11 mouse cellular contexts compared by ENCODE assay signal in the genomic region with DNA sequence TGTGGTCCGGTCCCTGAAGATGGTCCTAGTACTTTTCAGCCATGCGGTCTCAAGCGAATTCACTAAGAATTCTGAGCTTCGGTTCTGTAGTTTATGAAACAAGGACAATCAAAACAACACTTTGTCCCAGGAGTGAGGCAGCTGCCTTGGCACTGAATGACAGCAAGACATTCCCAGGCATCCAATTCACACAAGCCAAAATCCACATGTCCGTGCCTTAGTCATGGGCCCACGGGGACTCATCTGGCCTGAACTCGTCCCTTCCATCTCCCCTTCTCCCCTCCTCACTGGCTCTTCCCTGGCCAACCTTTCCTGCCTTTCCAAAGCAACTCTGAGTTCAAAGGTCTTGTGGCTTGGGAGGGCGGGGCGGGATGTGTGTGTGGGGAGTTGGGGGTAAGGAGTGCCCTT. TPM values are rescaled to one million over a fixed set of nuclear protein-coding genes. Genes with fewer than 3 reads are reported as not detected.
DNase-seq lines count a peak whose midpoint lies in the region; ATAC-seq lines count a peak whose summit lies in the region.
"Had no signal": no experiment of that assay in that cellular context is flagged by ENCODE, and none has a peak within 500 bp of the region (broad histone marks: within the 10 kb centered on the region; RNA-seq: fewer than 3 reads in every experiment).

No protein-coding gene starts in this region.

- ATAC-seq in forebrain, embryonic 14.5 days, result no peak
- no peak for ATAC-seq in forebrain, embryonic 11.5 days (replicated peaks; ENCODE audit: low FRiP score)
- ATAC-seq in intestine, embryonic 16.5 days, result no peak
- ATAC-seq in erythroblast, adult 5-6 weeks (replicated peaks; ENCODE audit: low FRiP score, poor library complexity, severe bottlenecking), result no peak

- peaks cover 6% of the 10 kb centered on the region for H3K4me1 ChIP-seq in forebrain, embryonic 14.5 days (ENCODE audit: control insufficient read depth, insufficient read depth, low read length)
- H3K4me1 ChIP-seq in forebrain, embryonic 11.5 days (replicated peaks; ENCODE audit: control insufficient read depth, insufficient read depth, low read length), result 0 out of 2 replicates have a peak, but pooled peaks cover 2% of the 10 kb centered on the region
- peaks cover 34% of the 10 kb centered on the region for H3K4me1 ChIP-seq in intestine, embryonic 16.5 days (ENCODE audit: control insufficient read depth, insufficient read depth, low read length)
- H3K4me1 ChIP-seq: midbrain, embryonic 15.5 days had no signal

- no peak for DNase-seq in forebrain, embryonic 14.5 days (ENCODE audit: low spot score)
- no peak for DNase-seq in forebrain, embryonic 11.5 days (ENCODE audit: low spot score)
- DNase-seq in 3134 (ENCODE audit: extremely low read depth, insufficient read length, low spot score), result peak; percentile 54
- peak; percentile 61 to 62 for DNase-seq in gastrocnemius, postnatal 36 days
- DNase-seq in T-cell, adult 2 months (ENCODE audit: low spot score), result no peak
- no peak for DNase-seq in adrenal gland, adult 18-20 months (ENCODE audit: low spot score in 2 of 2)
- DNase-seq: spleen, adult 18-20 months had no signal

- no peaks in the 10 kb centered on the region for H3K36me3 ChIP-seq in forebrain, embryonic 14.5 days (ENCODE audit: control insufficient read depth, insufficient read depth, low read length)
- H3K36me3 ChIP-seq in forebrain, embryonic 11.5 days (ENCODE audit: control insufficient read depth, insufficient read depth, low read length), result no peaks in the 10 kb centered on the region
- no peaks in the 10 kb centered on the region for H3K36me3 ChIP-seq in intestine, embryonic 16.5 days (ENCODE audit: control insufficient read depth, insufficient read depth, low read length)
- H3K36me3 ChIP-seq: midbrain, embryonic 15.5 days had no signal

- H3K27me3 ChIP-seq in forebrain, embryonic 14.5 days (replicated peaks; ENCODE audit: control insufficient read depth, insufficient read depth, low read length), result no peaks in the 10 kb centered on the region
- H3K27me3 ChIP-seq in forebrain, embryonic 11.5 days (ENCODE audit: control insufficient read depth, insufficient read depth, low read length), result no peaks in the 10 kb centered on the region
- no peaks in the 10 kb centered on the region for H3K27me3 ChIP-seq in intestine, embryonic 16.5 days (replicated peaks; ENCODE audit: control insufficient read depth, insufficient read depth, low read length)
- H3K27me3 ChIP-seq: midbrain, embryonic 15.5 days had no signal

- 0 out of 2 replicates have a peak overlapping the region, but pooled peaks have one; percentile 13 for H3K9ac ChIP-seq in forebrain, embryonic 14.5 days (ENCODE audit: low read length)
- no peak overlapping the region for H3K9ac ChIP-seq in forebrain, embryonic 11.5 days (ENCODE audit: low read length)
- 0 out of 2 replicates have a peak overlapping the region, but pooled peaks have one; percentile 3 for H3K9ac ChIP-seq in intestine, embryonic 16.5 days (ENCODE audit: low read depth, low read length)
- H3K9ac ChIP-seq: midbrain, embryonic 15.5 days had no signal

- 77% methylated on average over 9 of the region's 9 CpGs for WGBS in forebrain, embryonic 14.5 days
- 80% methylated on average over 9 of the region's 9 CpGs for WGBS in forebrain, embryonic 11.5 days
- WGBS in intestine, embryonic 16.5 days, result 73% methylated on average over 9 of the region's 9 CpGs

- intact Hi-C loops in gastrocnemius, postnatal 36 days (cut with DNase I), result no loop called here

- no peak overlapping the region for H3K4me3 ChIP-seq in forebrain, embryonic 14.5 days (ENCODE audit: low read depth, low read length)
- no peak overlapping the region for H3K4me3 ChIP-seq in forebrain, embryonic 11.5 days (ENCODE audit: low read depth, low read length)
- no peak overlapping the region for H3K4me3 ChIP-seq in intestine, embryonic 16.5 days (ENCODE audit: low read length)
- H3K4me3 ChIP-seq: midbrain, embryonic 15.5 days had no signal

- no peaks in the 10 kb centered on the region for H3K9me3 ChIP-seq in forebrain, embryonic 14.5 days (replicated peaks; ENCODE audit: control insufficient read depth, low read length)
- no peaks in the 10 kb centered on the region for H3K9me3 ChIP-seq in forebrain, embryonic 11.5 days (ENCODE audit: control insufficient read depth, low read length)
- no peaks in the 10 kb centered on the region for H3K9me3 ChIP-seq in intestine, embryonic 16.5 days (ENCODE audit: control insufficient read depth, low read length)
- H3K9me3 ChIP-seq: midbrain, embryonic 15.5 days had no signal

- no peak overlapping the region for H3K27ac ChIP-seq in forebrain, embryonic 14.5 days (ENCODE audit: low read depth, low read length)
- H3K27ac ChIP-seq in forebrain, embryonic 11.5 days (ENCODE audit: low read depth, low read length), result no peak overlapping the region
- H3K27ac ChIP-seq in intestine, embryonic 16.5 days (ENCODE audit: low read length), result peak overlapping the region; percentile 78; the same call in 1 of the 2 replicates
- H3K27ac ChIP-seq: midbrain, embryonic 15.5 days had no signal

- no peak overlapping the region for H3K4me2 ChIP-seq in forebrain, embryonic 14.5 days (ENCODE audit: low read length)
- no peak overlapping the region for H3K4me2 ChIP-seq in forebrain, embryonic 11.5 days (ENCODE audit: low read depth, low read length, severe bottlenecking)
- H3K4me2 ChIP-seq in intestine, embryonic 16.5 days (ENCODE audit: low read depth, low read length), result no peak overlapping the region
- H3K4me2 ChIP-seq: midbrain, embryonic 15.5 days had no signal

RNA-seq across cellular contexts. Expression of a gene that starts 13.1 kb away (rescaled TPM):
- 48.2 and 51.5 TPM in 2 replicates for polyA plus RNA-seq in forebrain, embryonic 14.5 days (2014; fragmentation: Nextera tagmentation; extraction: Ambion mirVana)
- polyA plus RNA-seq in forebrain, embryonic 11.5 days (2014; fragmentation: Nextera tagmentation; extraction: Ambion mirVana), result 108 and 113 TPM in 2 replicates
- total RNA-seq in gastrocnemius, postnatal 36 days (2021), result 1 to 10 TPM; 3.3 TPM
- polyA plus RNA-seq in intestine, embryonic 16.5 days (2015; fragmentation: Nextera tagmentation; extraction: Ambion mirVana), result 17.2 and 18.2 TPM in 2 replicates
- total RNA-seq in erythroblast, adult 5-6 weeks (2015; ENCODE audit: low replicate concordance), result 0.38 and 1.7 TPM in 2 replicates
- 0.17 and 0.98 TPM in 2 replicates for total RNA-seq in erythroblast, adult 5-6 weeks (2017; ENCODE audit: low replicate concordance)
- 10 to 100 TPM; 11.8 to 21.4 TPM for total RNA-seq in adrenal gland, adult 18-20 months (2021)
- polyA plus RNA-seq: C2C12 had no signal

RNA-seq across cellular contexts. Expression of a gene that starts 16.4 kb away (rescaled TPM):
- 1.1 and 1.4 TPM in 2 replicates for polyA plus RNA-seq in forebrain, embryonic 14.5 days (2014; fragmentation: Nextera tagmentation; extraction: Ambion mirVana)
- 2.3 and 2.7 TPM in 2 replicates for polyA plus RNA-seq in forebrain, embryonic 11.5 days (2014; fragmentation: Nextera tagmentation; extraction: Ambion mirVana)
- 1 to 10 TPM; 5.6 to 6.6 TPM for total RNA-seq in gastrocnemius, postnatal 36 days (2021)
- 5.2 and 6.1 TPM in 2 replicates for polyA plus RNA-seq in intestine, embryonic 16.5 days (2015; fragmentation: Nextera tagmentation; extraction: Ambion mirVana)
- 0.58 TPM in 1 of 2 replicates, not detected in the other for total RNA-seq in erythroblast, adult 5-6 weeks (2015; ENCODE audit: low replicate concordance)
- 0.56 TPM in 1 of 2 replicates, not detected in the other for total RNA-seq in erythroblast, adult 5-6 weeks (2017; ENCODE audit: low replicate concordance)
- total RNA-seq in adrenal gland, adult 18-20 months (2021), result 1 to 10 TPM; 5.6 to 8.1 TPM

RNA-seq across cellular contexts. Expression of a gene that starts 56.0 kb away (rescaled TPM):
- 5.1 and 8.0 TPM in 2 replicates for polyA plus RNA-seq in forebrain, embryonic 14.5 days (2014; fragmentation: Nextera tagmentation; extraction: Ambion mirVana)
- polyA plus RNA-seq in forebrain, embryonic 11.5 days (2014; fragmentation: Nextera tagmentation; extraction: Ambion mirVana), result 9.6 and 10.4 TPM in 2 replicates
- 10 to 100 TPM in 1 of 2 experiments, 1 to 10 TPM in 1; 9.4 to 10.7 TPM for total RNA-seq in gastrocnemius, postnatal 36 days (2021)
- 34.5 and 36.1 TPM in 2 replicates for polyA plus RNA-seq in intestine, embryonic 16.5 days (2015; fragmentation: Nextera tagmentation; extraction: Ambion mirVana)
- not detected in 2 replicates for total RNA-seq in erythroblast, adult 5-6 weeks (2015; ENCODE audit: low replicate concordance)
- total RNA-seq in erythroblast, adult 5-6 weeks (2017; ENCODE audit: low replicate concordance), result 0.70 TPM in 1 of 2 replicates, not detected in the other
- total RNA-seq in adrenal gland, adult 18-20 months (2021), result 10 to 100 TPM; 36.2 to 53.1 TPM

Comparison
In these comparisons a context has a peak if more than half of its experiments do, and no peak if none do; other contexts are left out.
1. DNase-seq: peak in 3134 (single experiment) and gastrocnemius, postnatal 36 days (2 of 2); none in forebrain, embryonic 14.5 days (single experiment), forebrain, embryonic 11.5 days (single experiment), T-cell, adult 2 months (single experiment) and adrenal gland, adult 18-20 months (0 of 2).
2. RNA of a gene that starts 16.4 kb away (total RNA-seq): 5.6 to 8.1 TPM in adrenal gland, adult 18-20 months and 5.6 to 6.6 TPM in gastrocnemius, postnatal 36 days; 0.56 to 0.58 TPM in erythroblast, adult 5-6 weeks; every median in the first group is over 4 times any median in the second.
3. RNA of a gene that starts 56.0 kb away (total RNA-seq): 36.2 to 53.1 TPM in adrenal gland, adult 18-20 months and 9.4 to 10.7 TPM in gastrocnemius, postnatal 36 days; 0.70 TPM in erythroblast, adult 5-6 weeks; every median in the first group is over 4 times any median in the second.